Mouse (Mus musculus) frontal cortex, postnatal 14 days (tissue): ENCODE results near the gene Abca3.
A peak's percentile ranks its signal among the peaks of the same experiment; 100 is the strongest.
"Not testable (repeated sequence)": the region's sequence is repeated elsewhere in the genome, so short reads cannot be mapped to it uniquely, and the experiment has no call there.

Source experiments
- DNase-seq, 2 experiments: peaks; one replicate each; pipeline ENCODE4 v3.0.0; 2022; ENCODE audit warnings: low spot score in 2 of 2

The Abca3 gene

GRCm38 (mm10) chr17:24441148-24441547 lies 89.4 kb downstream of the Abca3 start:
- no peak for DNase-seq

GRCm38 (mm10) chr17:24442107-24442506 lies 90.4 kb downstream of the Abca3 start:
- no peak for DNase-seq

GRCm38 (mm10) chr17:24442632-24443155 lies 90.9 kb downstream of the Abca3 start, which contains the start of gene Dnase1l2:
Gene Dnase1l2 (minus strand): TSS chr17:24443105.
- DNase-seq = no peak

GRCm38 (mm10) chr17:24443409-24443808 lies 91.7 kb downstream of the Abca3 start:
- no peak for DNase-seq

- no peak for DNase-seq
Observed at GRCm38 (mm10) chr17:24446590-24446989, 94.8 kb downstream of the Abca3 start.

GRCm38 (mm10) chr17:24449507-24449906 lies 97.8 kb downstream of the Abca3 start:
- DNase-seq = no peak

GRCm38 (mm10) chr17:24451220-24451619 lies 99.5 kb downstream of the Abca3 start:
- no peak for DNase-seq

- no peak for DNase-seq
Observed at GRCm38 (mm10) chr17:24453372-24453771, 101.6 kb downstream of the Abca3 start.

- no peak for DNase-seq
Observed at GRCm38 (mm10) chr17:24454218-24454755, 102.5 kb downstream of the Abca3 start.

GRCm38 (mm10) chr17:24454756-24455522 lies 103.2 kb downstream of the Abca3 start:
- DNase-seq = peak; percentile 99

- not testable (repeated sequence) for DNase-seq
Observed at GRCm38 (mm10) chr17:24455523-24456206, 103.9 kb downstream of the Abca3 start.
